Mouse (Mus musculus) embryonic facial prominence, embryonic 11.5 days (tissue): ENCODE results near the gene Otog. TPM values are rescaled to one million over a fixed set of nuclear protein-coding genes. Genes with fewer than 3 reads are reported as not detected.

Source experiments
- ATAC-seq: fragments of 200-750 bp; cut with Nextera tagmentation; replicated peaks from 2 replicates; pipeline ENCODE4 v1.8.0; 2017; ENCODE audit warnings: low read depth; ENCODE audit not compliant: insufficient number of reproducible peaks, low FRiP score, low TSS enrichment
- DNase-seq: peaks from one replicate; pipeline ENCODE4 v3.0.0-alpha.2; 2015; ENCODE audit warnings: low spot score
- H3K27ac ChIP-seq: fragments of 300-500 bp; sonication (generic); replicated peaks from 2 replicates; pipeline ENCODE4 v1.5.1; 2014; ENCODE audit warnings: mild to moderate bottlenecking, low read depth, low read length, control low read depth
- H3K27me3 ChIP-seq: fragments of 300-500 bp; sonication (generic); 2 replicates; pipeline ENCODE4 v1.6.1; 2014; ENCODE audit warnings: mild to moderate bottlenecking, low read length, moderate library complexity, mixed read lengths; ENCODE audit not compliant: control insufficient read depth, insufficient read depth
- H3K36me3 ChIP-seq: fragments of 300-500 bp; sonication (generic); replicated peaks from 2 replicates; pipeline ENCODE4 v1.6.1; 2014; ENCODE audit warnings: low read depth, mild to moderate bottlenecking, low read length, moderate library complexity, mixed read lengths; ENCODE audit not compliant: control insufficient read depth, insufficient read depth
- H3K4me1 ChIP-seq: fragments of 300-500 bp; sonication (generic); 2 replicates; pipeline ENCODE4 v1.6.1; 2014; ENCODE audit warnings: low read length, mixed read lengths; ENCODE audit not compliant: control insufficient read depth, insufficient read depth
- H3K4me2 ChIP-seq: fragments of 300-500 bp; sonication (generic); 2 replicates; pipeline ENCODE4 v1.6.1; 2014; ENCODE audit warnings: low read depth, mild to moderate bottlenecking, control low read depth, low read length, moderate library complexity
- H3K4me3 ChIP-seq: fragments of 300-500 bp; sonication (generic); 2 replicates; pipeline ENCODE4 v1.5.1; 2014; ENCODE audit warnings: low read depth, low read length, control low read depth
- H3K9ac ChIP-seq: fragments of 300-500 bp; sonication (generic); replicated peaks from 2 replicates; pipeline ENCODE4 v1.6.1; 2014; ENCODE audit warnings: mild to moderate bottlenecking, control low read depth, low read length
- H3K9me3 ChIP-seq: fragments of 300-500 bp; sonication (generic); replicated peaks from 2 replicates; pipeline ENCODE4 v1.6.1; 2016; ENCODE audit warnings: mild to moderate bottlenecking, low read length, inconsistent platforms, mixed read lengths; ENCODE audit not compliant: control insufficient read depth
- WGBS: fragments of 180-500 bp; shearing (Covaris S2); extraction: QIAGEN DNeasy Blood & Tissue Kit; methylation state at CpG from one replicate; pipeline ENCODE4 v1.1.7; 2014; 5-methylcytosine and 5-hydroxymethylcytosine counted together
- polyA plus RNA-seq: library from polyadenylated mRNA; unstranded; fragments of >200 nt; fragmentation: Nextera tagmentation; extraction: Ambion mirVana; gene quantifications from 2 replicates; pipeline ENCODE4 v1.2.1, GENCODE M21; 2014

The Otog gene
- polyA plus RNA-seq: 0.17 and 0.21 TPM in 2 replicates

DNA sequence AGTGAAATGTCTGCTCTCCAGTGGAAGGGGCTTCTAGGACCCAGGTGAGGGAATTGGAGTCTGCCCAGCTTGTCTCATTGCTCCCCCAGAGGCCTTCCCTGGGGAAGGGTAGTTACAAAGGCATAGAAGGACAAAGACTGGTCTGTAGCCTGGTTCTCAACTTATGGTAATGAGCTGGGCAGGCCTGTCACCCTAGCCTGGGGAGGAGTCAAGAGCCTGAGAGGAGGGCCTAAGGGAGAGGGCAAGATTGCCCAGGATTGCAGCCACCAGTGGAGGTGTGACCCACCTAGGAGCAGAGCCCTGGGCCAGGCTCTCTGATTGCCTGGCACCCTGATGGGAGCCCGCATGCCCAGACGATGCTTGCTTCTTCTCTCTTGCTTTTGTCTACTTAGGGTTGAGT, at the start of gene Otog:
Gene Otog, plus strand, starts transcription at position 292 of the 400 bp plus-strand sequence.
- H3K27ac ChIP-seq: no peak within 1 kb of the TSS

DNA sequence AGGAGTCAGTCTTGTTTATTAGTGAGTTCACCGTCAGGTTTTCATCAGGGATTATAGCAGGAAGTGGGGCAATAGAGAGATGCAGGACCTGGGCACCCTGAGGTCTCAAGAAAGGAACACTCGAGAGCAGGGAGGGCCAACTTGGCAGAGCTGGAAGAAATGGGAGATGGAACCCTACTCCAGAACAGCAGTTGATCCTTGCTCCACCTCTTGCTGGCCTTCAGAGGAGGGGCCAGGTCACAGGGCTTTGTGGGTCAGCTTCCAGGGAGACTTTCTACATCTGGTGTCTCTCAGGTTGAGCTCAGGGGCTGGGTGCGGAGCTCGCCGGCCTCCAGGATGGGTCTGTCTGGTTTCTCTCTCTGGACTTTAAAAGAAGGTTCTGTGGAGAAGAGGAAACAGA, 45.4 kb upstream of the Otog start:
- DNase-seq: no peak
- H3K9me3 ChIP-seq: no peaks in the 10 kb centered on the region
- no peak overlapping the region for H3K4me3 ChIP-seq
- H3K4me2 ChIP-seq: no peak overlapping the region
- no peaks in the 10 kb centered on the region for H3K27me3 ChIP-seq
- H3K9ac ChIP-seq: no peak overlapping the region
- ATAC-seq: no peak
- no peaks in the 10 kb centered on the region for H3K36me3 ChIP-seq
- H3K27ac ChIP-seq: no peak overlapping the region
- 80% methylated on average over 5 of the region's 5 CpGs for WGBS
- no peaks in the 10 kb centered on the region for H3K4me1 ChIP-seq

More for the DNA sequence above, at the start of gene Otog:
- WGBS: 35% methylated on average over 2 of the region's 2 CpGs
- H3K4me3 ChIP-seq: no peak within 1 kb of the TSS
- H3K4me1 ChIP-seq: peaks cover 2% of the 10 kb centered on the region; the same call in 1 of the 2 replicates
- H3K27me3 ChIP-seq: no peaks in the 10 kb centered on the region
- no peaks in the 10 kb centered on the region for H3K9me3 ChIP-seq
- DNase-seq (no peak), ATAC-seq (no peak)
- H3K4me2 ChIP-seq: no peak within 1 kb of the TSS
- H3K36me3 ChIP-seq: no peaks in the 10 kb centered on the region
- no peak within 1 kb of the TSS for H3K9ac ChIP-seq

DNA sequence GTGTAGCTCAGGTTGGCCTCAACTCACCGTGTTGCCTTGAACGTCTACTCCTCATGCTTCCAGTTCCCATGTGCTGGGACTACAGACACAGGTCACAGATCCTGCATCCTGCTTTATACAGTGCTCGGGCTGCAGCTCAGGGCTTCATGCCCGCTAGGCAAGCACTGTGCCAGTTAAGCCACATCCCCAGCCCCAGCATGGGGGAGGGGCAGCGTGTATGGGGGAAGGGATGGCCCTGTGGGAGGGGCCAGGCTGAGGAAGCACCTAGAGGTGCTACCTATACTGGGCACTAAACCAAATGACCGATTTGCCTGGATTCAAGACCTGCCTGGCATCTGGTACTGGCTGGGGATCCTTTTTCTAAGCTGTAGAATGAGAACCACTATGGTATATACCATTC, 40.8 kb upstream of the Otog start:
- DNase-seq: no peak
- ATAC-seq: no peak
- Histone ChIP-seq H3K27ac (no peak overlapping the region), H3K4me3 (no peak overlapping the region), H3K36me3 (no peaks in the 10 kb centered on the region), H3K4me1 (no peaks in the 10 kb centered on the region), H3K27me3 (no peaks in the 10 kb centered on the region), H3K9ac (no peak overlapping the region), H3K4me2 (no peak overlapping the region), H3K9me3 (no peaks in the 10 kb centered on the region)
- 58% methylated on average over 6 of the region's 6 CpGs for WGBS

DNA sequence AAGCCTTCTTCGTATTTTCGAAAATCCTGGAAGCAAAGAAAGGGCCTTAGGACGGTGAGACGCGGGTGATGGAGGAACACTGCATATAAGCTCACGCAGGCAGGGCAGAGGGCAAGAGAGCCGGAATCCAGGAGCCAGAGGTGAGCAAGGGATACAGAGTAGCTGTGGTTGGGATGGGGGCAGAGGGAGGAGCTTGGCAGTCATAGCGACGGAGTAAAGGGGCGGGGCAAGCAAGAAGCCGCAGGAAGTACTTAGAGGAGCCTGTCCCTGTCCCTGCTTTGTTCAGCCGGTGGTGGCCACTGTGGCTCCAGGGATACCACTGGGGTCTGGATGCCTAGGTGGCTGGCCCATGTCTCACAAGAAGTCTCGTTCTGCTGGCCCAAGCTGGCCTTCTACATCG, 39.1 kb upstream of the Otog start:
- WGBS: 12% methylated on average over 14 of the region's 14 CpGs
- Histone ChIP-seq H3K4me1 (no peaks in the 10 kb centered on the region), H3K9me3 (no peaks in the 10 kb centered on the region), H3K4me3 (no peak overlapping the region), H3K4me2 (no peak overlapping the region; the same call in 1 of the 2 replicates), H3K36me3 (no peaks in the 10 kb centered on the region), H3K27ac (no peak overlapping the region), H3K27me3 (no peaks in the 10 kb centered on the region), H3K9ac (peak overlapping the region; percentile 48)
- ATAC-seq (peak; percentile 42), DNase-seq (peak; percentile 67)

DNA sequence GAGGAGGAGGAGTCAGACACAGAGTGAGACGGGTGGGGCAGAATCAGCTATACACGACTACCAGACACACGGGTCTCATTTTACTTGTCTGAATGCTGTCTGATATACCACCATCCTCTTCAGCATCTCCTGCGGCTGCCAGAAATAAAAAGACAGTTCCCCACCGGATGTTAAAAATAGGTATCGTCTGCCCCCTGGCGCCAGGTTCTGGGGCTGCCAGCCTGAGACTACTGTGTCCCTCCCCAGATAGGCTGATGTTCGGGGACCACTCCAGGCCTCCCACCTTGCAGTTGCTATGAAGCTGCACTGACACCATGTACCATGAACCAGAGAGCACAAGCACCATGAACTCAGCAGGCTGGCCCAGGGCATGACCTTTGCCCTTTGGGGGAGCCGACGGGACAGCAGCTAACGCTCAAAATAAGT, 36.7 kb upstream of the Otog start:
- ATAC-seq (no peak), DNase-seq (peak; percentile 61)
- 37% methylated on average over 11 of the region's 11 CpGs for WGBS
- no peaks in the 10 kb centered on the region for H3K27me3 ChIP-seq
- no peak overlapping the region for H3K4me2 ChIP-seq
- no peak overlapping the region for H3K9ac ChIP-seq
- no peaks in the 10 kb centered on the region for H3K36me3 ChIP-seq
- no peak overlapping the region for H3K4me3 ChIP-seq
- H3K27ac ChIP-seq: no peak overlapping the region
- no peaks in the 10 kb centered on the region for H3K4me1 ChIP-seq
- H3K9me3 ChIP-seq: no peaks in the 10 kb centered on the region

DNA sequence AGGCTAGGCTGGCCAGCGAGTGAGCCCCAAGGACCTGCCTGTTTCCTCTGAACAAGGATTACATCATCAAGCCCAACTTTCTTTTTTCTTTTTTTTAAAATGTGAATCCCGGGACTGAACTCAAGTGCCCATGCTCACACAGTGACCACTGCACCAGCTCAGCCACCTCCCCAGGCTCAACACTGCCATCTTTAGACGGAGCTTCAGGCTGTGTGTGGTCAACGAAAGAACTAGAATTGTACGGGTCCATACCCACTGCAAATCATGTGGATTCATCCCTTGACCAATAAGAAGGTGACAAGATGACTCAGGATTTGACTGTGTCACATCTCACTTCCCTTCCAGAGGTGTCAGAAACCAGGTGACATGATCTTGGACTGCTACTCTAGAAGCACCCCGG, 36.0 kb upstream of the Otog start:
- Histone ChIP-seq H3K4me1 (no peaks in the 10 kb centered on the region), H3K27ac (no peak overlapping the region), H3K9me3 (no peaks in the 10 kb centered on the region), H3K4me3 (no peak overlapping the region), H3K4me2 (no peak overlapping the region), H3K27me3 (no peaks in the 10 kb centered on the region), H3K9ac (no peak overlapping the region), H3K36me3 (no peaks in the 10 kb centered on the region)
- no peak for DNase-seq
- no peak for ATAC-seq
- 80% methylated on average over 6 of the region's 6 CpGs for WGBS

DNA sequence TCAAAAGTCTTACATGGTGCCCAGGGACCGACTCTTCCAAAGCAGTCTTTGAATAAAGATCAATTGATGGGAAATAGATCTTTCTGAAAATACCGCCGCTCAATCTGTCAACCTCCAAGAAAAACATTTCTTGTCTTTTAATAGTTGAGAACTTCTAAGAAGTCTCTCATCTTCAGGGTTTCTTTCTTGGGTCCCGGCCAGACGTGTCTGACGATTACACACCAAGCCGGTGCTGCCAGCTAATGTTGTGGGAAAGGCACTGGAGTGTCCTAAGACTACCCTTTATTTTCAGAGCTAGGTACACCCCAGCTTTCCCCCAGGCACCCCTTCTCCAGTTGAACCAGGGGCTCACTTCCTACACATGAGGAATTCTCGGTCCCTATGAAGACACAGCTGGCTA, 32.7 kb upstream of the Otog start:
- Histone ChIP-seq H3K27me3 (no peaks in the 10 kb centered on the region), H3K9ac (no peak overlapping the region), H3K36me3 (no peaks in the 10 kb centered on the region), H3K4me3 (no peak overlapping the region), H3K4me1 (no peaks in the 10 kb centered on the region), H3K9me3 (no peaks in the 10 kb centered on the region), H3K4me2 (no peak overlapping the region), H3K27ac (no peak overlapping the region)
- 88% methylated on average over 8 of the region's 8 CpGs for WGBS
- DNase-seq (no peak), ATAC-seq (no peak)

DNA sequence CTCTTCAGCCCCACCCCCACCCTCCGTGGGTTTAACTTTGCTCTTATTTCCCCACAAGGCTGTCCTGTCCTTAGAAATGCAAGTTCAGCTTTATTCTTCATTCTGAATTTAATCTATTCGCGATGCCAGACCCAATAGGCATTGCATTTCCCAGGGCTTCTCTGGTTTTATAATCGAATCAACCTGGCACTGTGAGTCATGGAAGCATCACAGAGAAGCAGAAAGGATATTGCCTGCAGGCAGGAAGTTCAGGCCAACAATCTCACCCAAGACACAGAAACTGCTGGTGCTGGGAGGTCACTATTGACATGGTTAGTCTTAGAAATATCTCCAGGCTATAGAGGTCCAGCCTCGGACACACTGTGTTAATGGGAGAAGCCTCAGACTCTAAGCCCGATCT, 30.5 kb upstream of the Otog start:
- H3K4me2 ChIP-seq: no peak overlapping the region
- H3K36me3 ChIP-seq: no peaks in the 10 kb centered on the region
- H3K27me3 ChIP-seq: no peaks in the 10 kb centered on the region
- no peaks in the 10 kb centered on the region for H3K9me3 ChIP-seq
- DNase-seq (no peak), ATAC-seq (no peak)
- no peak overlapping the region for H3K4me3 ChIP-seq
- H3K9ac ChIP-seq: no peak overlapping the region
- no peak overlapping the region for H3K27ac ChIP-seq
- 84% methylated on average over 6 of the region's 6 CpGs for WGBS
- H3K4me1 ChIP-seq: no peaks in the 10 kb centered on the region
